Mouse (Mus musculus): ENCODE data around the gene Hoxa4. TPM values are rescaled to one million over a fixed set of nuclear protein-coding genes. Genes with fewer than 3 reads are reported as not detected.
A peak's percentile ranks its signal among the peaks of the same experiment; 100 is the strongest.

Gene Hoxa4
- polyA plus RNA-seq, 1 experiment from 2014 or later, result 1.6 TPM

GRCm38 (mm10) chr6:52213119-52213986, 21.8 kb upstream of the Hoxa4 start, which contains the start of the genes Hoxa3 and Gm28308:
TSS of gene Hoxa3 (minus strand) at chr6:52213336.
TSS of gene Gm28308 (minus strand) at chr6:52213339.
- Histone ChIP-seq H3K4me3 (replicated peaks; ENCODE audit: low read depth, low read length) (peak within 1 kb of the TSS; percentile 78), H3K27me3 (ENCODE audit: insufficient read depth, low read length) (no peaks in the 10 kb centered on the region), H3K4me2 (ENCODE audit: low read length) (peak within 1 kb of the TSS; percentile 89), H3K36me3 (ENCODE audit: insufficient read depth, low read length) (no peaks in the 10 kb centered on the region), H3K4me1 (replicated peaks; ENCODE audit: insufficient read depth, low read length) (peaks cover 47% of the 10 kb centered on the region), H3K27ac (peak within 1 kb of the TSS; percentile 99), H3K9ac (ENCODE audit: low read depth, low read length) (peak within 1 kb of the TSS; percentile 90), H3K9me3 (replicated peaks; ENCODE audit: low read length) (no peaks in the 10 kb centered on the region)
- peak; percentile 98 for DNase-seq (ENCODE audit: low spot score)
- ATAC-seq (replicated peaks; ENCODE audit: low FRiP score, low read depth), result peak; percentile 38; the same call in 1 of the 2 replicates
- no peak for TF ChIP-seq CTCF (IDR thresholded peaks at IDR 0.05; ENCODE audit: low read depth)
- 4% methylated on average over 37 of the region's 38 CpGs for WGBS

- ATAC-seq (replicated peaks; ENCODE audit: low FRiP score, low read depth), result no peak; the same call in 1 of the 2 replicates
- TF ChIP-seq CTCF (IDR thresholded peaks at IDR 0.05; ENCODE audit: low read depth), result no peak
- Histone ChIP-seq H3K4me2 (ENCODE audit: low read length) (peak overlapping the region; percentile 89), H3K4me1 (replicated peaks; ENCODE audit: insufficient read depth, low read length) (peaks cover 46% of the 10 kb centered on the region), H3K4me3 (replicated peaks; ENCODE audit: low read depth, low read length) (peak overlapping the region; percentile 78), H3K9ac (ENCODE audit: low read depth, low read length) (peak overlapping the region; percentile 90), H3K27me3 (ENCODE audit: insufficient read depth, low read length) (no peaks in the 10 kb centered on the region), H3K9me3 (replicated peaks; ENCODE audit: low read length) (no peaks in the 10 kb centered on the region), H3K27ac (peak overlapping the region; percentile 99), H3K36me3 (ENCODE audit: insufficient read depth, low read length) (no peaks in the 10 kb centered on the region)
- DNase-seq (ENCODE audit: low spot score), result no peak
- under 1% methylated on average over 22 of the region's 22 CpGs for WGBS
Observed at GRCm38 (mm10) chr6:52212556-52213118, 21.1 kb upstream of the Hoxa4 start.

GRCm38 (mm10) chr6:52211961-52212360, 20.4 kb upstream of the Hoxa4 start:
- no peak for DNase-seq (ENCODE audit: low spot score)
- Histone ChIP-seq H3K27me3 (ENCODE audit: insufficient read depth, low read length) (no peaks in the 10 kb centered on the region), H3K9ac (ENCODE audit: low read depth, low read length) (peak overlapping the region; percentile 90)

GRCm38 (mm10) chr6:52211170-52211935, 19.8 kb upstream of the Hoxa4 start:
- H3K27me3 ChIP-seq (ENCODE audit: insufficient read depth, low read length), result no peaks in the 10 kb centered on the region
- peak; percentile 15; the same call in 1 of the 2 replicates for ATAC-seq (replicated peaks; ENCODE audit: low FRiP score, low read depth)
- peaks cover 55% of the 10 kb centered on the region for H3K4me1 ChIP-seq (replicated peaks; ENCODE audit: insufficient read depth, low read length)

More at GRCm38 (mm10) chr6:52211961-52212360, 20.4 kb upstream of the Hoxa4 start:
- Histone ChIP-seq H3K36me3 (ENCODE audit: insufficient read depth, low read length) (no peaks in the 10 kb centered on the region), H3K9me3 (replicated peaks; ENCODE audit: low read length) (no peaks in the 10 kb centered on the region), H3K4me3 (replicated peaks; ENCODE audit: low read depth, low read length) (peak overlapping the region; percentile 78), H3K4me1 (replicated peaks; ENCODE audit: insufficient read depth, low read length) (peaks cover 52% of the 10 kb centered on the region), H3K4me2 (ENCODE audit: low read length) (peak overlapping the region; percentile 89), H3K27ac (peak overlapping the region; percentile 99)
- ATAC-seq (replicated peaks; ENCODE audit: low FRiP score, low read depth), result no peak
- no peak for TF ChIP-seq CTCF (IDR thresholded peaks at IDR 0.05; ENCODE audit: low read depth)
- WGBS, result 2% methylated on average over 13 of the region's 13 CpGs

GRCm38 (mm10) chr6:52209685-52210046, 18.1 kb upstream of the Hoxa4 start:
- peaks cover 47% of the 10 kb centered on the region for H3K4me1 ChIP-seq (replicated peaks; ENCODE audit: insufficient read depth, low read length)
- no peaks in the 10 kb centered on the region for H3K27me3 ChIP-seq (ENCODE audit: insufficient read depth, low read length)
- H3K36me3 ChIP-seq (ENCODE audit: insufficient read depth, low read length), result 0 out of 2 replicates have a peak, but pooled peaks cover 4% of the 10 kb centered on the region
- ATAC-seq (replicated peaks; ENCODE audit: low FRiP score, low read depth), result no peak
- TF ChIP-seq CTCF (IDR thresholded peaks at IDR 0.05; ENCODE audit: low read depth), result no peak
- H3K9ac ChIP-seq (ENCODE audit: low read depth, low read length), result peak overlapping the region; percentile 64
- no peaks in the 10 kb centered on the region for H3K9me3 ChIP-seq (replicated peaks; ENCODE audit: low read length)
- H3K4me3 ChIP-seq (replicated peaks; ENCODE audit: low read depth, low read length), result peak overlapping the region; percentile 78
- peak overlapping the region; percentile 89 for H3K4me2 ChIP-seq (ENCODE audit: low read length)
- 7% methylated on average over 12 of the region's 12 CpGs for WGBS
- no peak for DNase-seq (ENCODE audit: low spot score)
- H3K27ac ChIP-seq, result peak overlapping the region; percentile 85

More at GRCm38 (mm10) chr6:52211170-52211935, 19.8 kb upstream of the Hoxa4 start:
- peak overlapping the region; percentile 89 for H3K4me2 ChIP-seq (ENCODE audit: low read length)
- TF ChIP-seq CTCF (IDR thresholded peaks at IDR 0.05; ENCODE audit: low read depth), result peak; percentile 82
- peak overlapping the region; percentile 78 for H3K4me3 ChIP-seq (replicated peaks; ENCODE audit: low read depth, low read length)
- under 1% methylated on average over 37 of the region's 37 CpGs for WGBS
- H3K9me3 ChIP-seq (replicated peaks; ENCODE audit: low read length), result no peaks in the 10 kb centered on the region
- peak overlapping the region; percentile 99 for H3K27ac ChIP-seq
- no peaks in the 10 kb centered on the region for H3K36me3 ChIP-seq (ENCODE audit: insufficient read depth, low read length)
- peak; percentile 92 for DNase-seq (ENCODE audit: low spot score)
- peak overlapping the region; percentile 90 for H3K9ac ChIP-seq (ENCODE audit: low read depth, low read length)
